30 mouse cellular contexts compared by ENCODE assay signal in the genomic region with DNA sequence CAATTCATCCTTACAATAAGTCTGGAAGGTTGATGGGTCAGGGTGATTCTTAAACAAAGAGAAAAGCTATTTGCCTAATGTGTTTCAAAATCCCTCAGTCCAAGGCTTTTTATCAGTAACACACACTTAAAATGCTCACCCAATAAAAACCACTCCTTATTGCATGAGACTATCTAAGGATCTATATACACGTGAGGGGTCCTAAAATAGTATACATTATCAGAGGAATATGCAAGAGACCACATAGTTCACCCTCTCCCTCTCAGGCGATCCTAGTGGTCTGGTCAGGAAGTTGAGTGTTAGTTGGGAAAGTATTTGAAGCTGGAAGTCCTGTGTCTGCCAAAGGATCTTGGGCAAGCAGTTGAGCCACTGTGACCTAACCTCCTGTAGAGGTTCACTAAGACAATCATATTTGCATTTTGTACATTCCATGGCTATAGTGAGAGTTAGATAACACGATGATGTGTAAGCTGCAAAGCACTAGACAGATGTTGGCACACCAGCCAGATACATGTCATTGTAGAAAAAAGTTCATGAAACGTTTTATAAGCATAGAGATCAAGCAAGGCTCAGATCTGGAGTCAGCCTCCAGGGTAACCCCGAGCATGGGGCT. TPM values are rescaled to one million over a fixed set of nuclear protein-coding genes. Genes with fewer than 3 reads are reported as not detected.
A peak's percentile ranks its signal among the peaks of the same experiment; 100 is the strongest.
DNase-seq lines count a peak whose midpoint lies in the region; ATAC-seq and TF ChIP-seq lines count a peak whose summit lies in the region.
"Had no signal": no experiment of that assay in that cellular context is flagged by ENCODE, and none has a peak within 500 bp of the region (broad histone marks: within the 10 kb centered on the region; RNA-seq: fewer than 3 reads in every experiment).

No protein-coding gene starts in this region.

- peak overlapping the region; percentile 45 for H3K4me2 ChIP-seq in liver, embryonic 16.5 days (ENCODE audit: low read depth, low read length)
- no peak overlapping the region for H3K4me2 ChIP-seq in heart, embryonic 12.5 days
- H3K4me2 ChIP-seq: forebrain, embryonic 13.5 days; heart, embryonic 15.5 days; kidney, embryonic 15.5 days; lung, embryonic 15.5 days; neural tube, embryonic 12.5 days had no signal

- no peak for TF ChIP-seq RAD21 in MEL (IDR thresholded peaks at IDR 0.05; ENCODE audit: low read depth, low read length)

- no peak for TF ChIP-seq CTCF in MEL (IDR thresholded peaks at IDR 0.05 in 2 of 3, conservative IDR thresholded peaks at IDR 0.05 in 1 of 3; ENCODE audit: control insufficient read depth in 1 of 3, insufficient read depth in 1 of 3, low read depth in 2 of 3, low read length in 3 of 3, poor library complexity in 1 of 3, severe bottlenecking in 1 of 3)

- peak in 1 of 2 experiments; percentile 44; a peak in 2 of 4 replicates for TF ChIP-seq EP300 in MEL (IDR thresholded peaks at IDR 0.05; ENCODE audit: low read depth in 1 of 2, low read length in 2 of 2)

- H3K27ac ChIP-seq in MEL (ENCODE audit: control insufficient read depth, low read depth, low read length): peak overlapping the region; percentile 71
- H3K27ac ChIP-seq in liver, embryonic 16.5 days (ENCODE audit: low read length): peak overlapping the region; percentile 95
- no peak overlapping the region for H3K27ac ChIP-seq in heart, embryonic 12.5 days (ENCODE audit: poor library complexity, severe bottlenecking)
- H3K27ac ChIP-seq: forebrain, embryonic 13.5 days; heart, adult 2 months; heart, embryonic 15.5 days; kidney, embryonic 15.5 days; layer of hippocampus, adult 2 months; lung, embryonic 15.5 days; macrophage; midbrain, embryonic 10.5 days; neural tube, embryonic 12.5 days had no signal

- H3K36me3 ChIP-seq in erythroblast, embryonic 14.5 days (ENCODE audit: control insufficient read depth): peaks cover 23% of the 10 kb centered on the region
- peaks cover 0 to 43% of the 10 kb centered on the region in 2 experiments; a peak in 2 of 4 replicates for H3K36me3 ChIP-seq in MEL (ENCODE audit: control insufficient read depth in 1 of 2, insufficient read depth in 2 of 2, low read length in 2 of 2)
- H3K36me3 ChIP-seq in liver, embryonic 16.5 days (ENCODE audit: control insufficient read depth, insufficient read depth): no peaks in the 10 kb centered on the region
- no peaks in the 10 kb centered on the region for H3K36me3 ChIP-seq in heart, embryonic 12.5 days
- H3K36me3 ChIP-seq: heart, embryonic 15.5 days; kidney, embryonic 15.5 days; lung, embryonic 15.5 days; midbrain, embryonic 10.5 days; neural tube, embryonic 12.5 days had no signal

- peaks cover 72% of the 10 kb centered on the region for H3K4me1 ChIP-seq in erythroblast, embryonic 14.5 days (ENCODE audit: control insufficient read depth)
- peaks cover 16 to 43% of the 10 kb centered on the region in 2 experiments for H3K4me1 ChIP-seq in MEL (ENCODE audit: control insufficient read depth in 1 of 2, insufficient read depth in 2 of 2, low read length in 2 of 2)
- H3K4me1 ChIP-seq in liver, embryonic 16.5 days (ENCODE audit: control insufficient read depth, low read depth, low read length): peaks cover 44% of the 10 kb centered on the region
- H3K4me1 ChIP-seq in heart, embryonic 12.5 days (replicated peaks): peaks cover 16% of the 10 kb centered on the region

- H3K27me3 ChIP-seq in erythroblast, embryonic 14.5 days (ENCODE audit: control insufficient read depth): no peaks in the 10 kb centered on the region
- no peaks in the 10 kb centered on the region for H3K27me3 ChIP-seq in MEL (ENCODE audit: control insufficient read depth in 1 of 2, insufficient read depth in 2 of 2, low read length in 2 of 2)
- no peaks in the 10 kb centered on the region for H3K27me3 ChIP-seq in liver, embryonic 16.5 days (ENCODE audit: control insufficient read depth, insufficient read depth, low read depth, low read length)
- no peaks in the 10 kb centered on the region; the same call in 1 of the 2 replicates for H3K27me3 ChIP-seq in heart, embryonic 12.5 days (replicated peaks)
- H3K27me3 ChIP-seq: heart, embryonic 15.5 days; kidney, embryonic 15.5 days; lung, embryonic 15.5 days; neural tube, embryonic 12.5 days had no signal

- no peak for TF ChIP-seq POLR2A in MEL (IDR thresholded peaks at IDR 0.05; ENCODE audit: control insufficient read depth in 1 of 2, insufficient read depth in 1 of 2, low read depth in 1 of 2, low read length in 2 of 2, poor library complexity in 1 of 2)

- WGBS in liver, embryonic 16.5 days (ENCODE audit: insufficient replicate concordance): 26% methylated on average over 5 of the region's 5 CpGs
- WGBS in heart, embryonic 12.5 days: 51% methylated on average over 5 of the region's 5 CpGs

- DNase-seq in MEL (ENCODE audit: low read depth, low spot score): peak; percentile 50
- DNase-seq in embryo, embryonic 9.5 days (ENCODE audit: extremely low spot score): no peak
- DNase-seq in heart, adult 8-10 months (ENCODE audit: low spot score): no peak
- DNase-seq: adrenal gland, adult 2 months; adrenal gland, postnatal 36 days; cerebellum, adult 8-10 months; gastrocnemius, postnatal 36 days; heart, adult 2 months; kidney, adult 18-20 months; kidney, postnatal 25 days; left cerebral cortex, postnatal 4 days; right cerebral cortex, adult 18-20 months; spleen, adult 18-20 months; thymus, postnatal 14 days had no signal

- ATAC-seq in erythroblast, adult 5-6 weeks (replicated peaks; ENCODE audit: low FRiP score, poor library complexity, severe bottlenecking): no peak
- peak; percentile 34 for ATAC-seq in granulocyte monocyte progenitor cell, adult 5-6 weeks (replicated peaks; ENCODE audit: poor library complexity, severe bottlenecking)
- no peak for ATAC-seq in liver, embryonic 16.5 days (ENCODE audit: low read depth)
- ATAC-seq in heart, embryonic 12.5 days (ENCODE audit: insufficient number of reproducible peaks, low FRiP score): no peak
- ATAC-seq: forebrain, embryonic 13.5 days; hindbrain, embryonic 16.5 days; midbrain, embryonic 16.5 days had no signal

- peaks cover 23% of the 10 kb centered on the region for H3K79me2 ChIP-seq in MEL (ENCODE audit: control insufficient read depth, insufficient read depth, low read length, poor library complexity)

- H3K4me3 ChIP-seq in erythroblast, embryonic 14.5 days (replicated peaks): peak overlapping the region; percentile 39
- H3K4me3 ChIP-seq in MEL (ENCODE audit: control insufficient read depth in 1 of 2, insufficient read depth in 1 of 2, low read depth in 2 of 2, low read length in 2 of 2): 0 out of 4 replicates have a peak overlapping the region, but pooled peaks of 1 of the 2 experiments have one; percentile 11
- H3K4me3 ChIP-seq in liver, embryonic 16.5 days (ENCODE audit: low read depth, low read length): no peak overlapping the region
- no peak overlapping the region for H3K4me3 ChIP-seq in heart, embryonic 12.5 days
- H3K4me3 ChIP-seq: forebrain, embryonic 13.5 days; heart, adult 2 months; heart, embryonic 15.5 days; kidney, embryonic 15.5 days; layer of hippocampus, adult 2 months; lung, embryonic 15.5 days; midbrain, embryonic 10.5 days; myocyte; neural tube, embryonic 12.5 days had no signal

- no peaks in the 10 kb centered on the region for H3K9me3 ChIP-seq in erythroblast, embryonic 14.5 days (ENCODE audit: control insufficient read depth, low read length)
- no peaks in the 10 kb centered on the region for H3K9me3 ChIP-seq in MEL (replicated peaks; ENCODE audit: insufficient read depth, low read length)
- no peaks in the 10 kb centered on the region for H3K9me3 ChIP-seq in liver, embryonic 16.5 days (replicated peaks; ENCODE audit: control insufficient read depth, low read length)
- H3K9me3 ChIP-seq in heart, embryonic 12.5 days (replicated peaks): no peaks in the 10 kb centered on the region
- H3K9me3 ChIP-seq: forebrain, embryonic 13.5 days; heart, embryonic 15.5 days; kidney, embryonic 15.5 days; lung, embryonic 15.5 days; midbrain, embryonic 10.5 days; neural tube, embryonic 12.5 days had no signal

- H3K9ac ChIP-seq in MEL (ENCODE audit: control insufficient read depth, low read depth, low read length, poor library complexity, severe bottlenecking): peak overlapping the region; percentile 21; the same call in 1 of the 2 replicates
- H3K9ac ChIP-seq in liver, embryonic 16.5 days (ENCODE audit: low read depth, low read length): no peak overlapping the region; the same call in 1 of the 2 replicates
- no peak overlapping the region for H3K9ac ChIP-seq in heart, embryonic 12.5 days
- H3K9ac ChIP-seq: forebrain, embryonic 13.5 days; heart, embryonic 15.5 days; kidney, embryonic 15.5 days; lung, embryonic 15.5 days; neural tube, embryonic 12.5 days had no signal

RNA-seq across cellular contexts. Expression of gene Fam117a, which starts 2.3 kb away (rescaled TPM):
- polyA plus RNA-seq in erythroblast, embryonic 14.5 days (2012): 184 and 248 TPM in 2 replicates
- total RNA-seq in erythroblast, adult 5-6 weeks (2015; ENCODE audit: low replicate concordance): 321 and 423 TPM in 2 replicates
- 386 and 450 TPM in 2 replicates for total RNA-seq in erythroblast, adult 5-6 weeks (2017; ENCODE audit: low replicate concordance)
- 37.1 and 49.9 TPM in 2 replicates for total RNA-seq in MEL (2012; rRNA removed)
- 100 to 1,000 TPM in 1 of 2 experiments, not detected in 1; 116 TPM for polyA plus RNA-seq in MEL (2012; ENCODE audit: insufficient read depth in 1 of 2, insufficient read length in 2 of 2, low read depth in 1 of 2, low replicate concordance in 2 of 2, missing spikeins in 1 of 2)
- total RNA-seq in granulocyte monocyte progenitor cell, adult 5-6 weeks (2014; fragmentation: Nextera tagmentation): 127 and 147 TPM in 2 replicates
- total RNA-seq in granulocyte monocyte progenitor cell, adult 5-6 weeks (2017): 90.2 and 90.8 TPM in 2 replicates
- polyA plus RNA-seq in liver, embryonic 16.5 days (2015; fragmentation: Nextera tagmentation; extraction: Ambion mirVana): 73.5 and 81.3 TPM in 2 replicates
- total RNA-seq in heart, adult 8-10 months (2022): 1 to 10 TPM; 5.1 to 6.6 (median 6.0) TPM
- 12.9 and 13.9 TPM in 2 replicates for polyA plus RNA-seq in heart, embryonic 12.5 days (2016; fragmentation: Nextera tagmentation; extraction: Ambion mirVana)

RNA-seq across cellular contexts. Expression of gene Kat7, which starts 24.5 kb away (rescaled TPM):
- polyA plus RNA-seq in erythroblast, embryonic 14.5 days (2012): 1.3 and 1.4 TPM in 2 replicates
- total RNA-seq in erythroblast, adult 5-6 weeks (2015; ENCODE audit: low replicate concordance): 33.8 and 39.3 TPM in 2 replicates
- total RNA-seq in erythroblast, adult 5-6 weeks (2017; ENCODE audit: low replicate concordance): 41.5 and 65.5 TPM in 2 replicates
- 81.4 and 83.1 TPM in 2 replicates for total RNA-seq in MEL (2012; rRNA removed)
- polyA plus RNA-seq in MEL (2012; ENCODE audit: insufficient read depth in 1 of 2, insufficient read length in 2 of 2, low read depth in 1 of 2, low replicate concordance in 2 of 2, missing spikeins in 1 of 2): 100 to 1,000 TPM in 1 of 2 experiments, 10 to 100 TPM in 1; 95.4 to 100 TPM
- 75.0 and 78.0 TPM in 2 replicates for total RNA-seq in granulocyte monocyte progenitor cell, adult 5-6 weeks (2014; fragmentation: Nextera tagmentation)
- total RNA-seq in granulocyte monocyte progenitor cell, adult 5-6 weeks (2017): 71.7 and 77.2 TPM in 2 replicates
- 29.4 and 31.2 TPM in 2 replicates for polyA plus RNA-seq in liver, embryonic 16.5 days (2015; fragmentation: Nextera tagmentation; extraction: Ambion mirVana)
- 10 to 100 TPM; 27.2 to 37.8 (median 32.3) TPM for total RNA-seq in heart, adult 8-10 months (2022)
- 56.0 and 58.3 TPM in 2 replicates for polyA plus RNA-seq in heart, embryonic 12.5 days (2016; fragmentation: Nextera tagmentation; extraction: Ambion mirVana)

RNA-seq across cellular contexts. Expression of gene Slc35b1, which starts 49.9 kb away (rescaled TPM):
- polyA plus RNA-seq in erythroblast, embryonic 14.5 days (2012): 0.78 and 0.98 TPM in 2 replicates
- total RNA-seq in erythroblast, adult 5-6 weeks (2015; ENCODE audit: low replicate concordance): 20.8 and 23.0 TPM in 2 replicates
- 31.4 and 40.6 TPM in 2 replicates for total RNA-seq in erythroblast, adult 5-6 weeks (2017; ENCODE audit: low replicate concordance)
- 51.8 and 59.1 TPM in 2 replicates for total RNA-seq in MEL (2012; rRNA removed)
- polyA plus RNA-seq in MEL (2012; ENCODE audit: insufficient read depth in 1 of 2, insufficient read length in 2 of 2, low read depth in 1 of 2, low replicate concordance in 2 of 2, missing spikeins in 1 of 2): 10 to 100 TPM in 1 of 2 experiments, not detected in 1; 82.4 TPM
- 66.6 and 71.2 TPM in 2 replicates for total RNA-seq in granulocyte monocyte progenitor cell, adult 5-6 weeks (2014; fragmentation: Nextera tagmentation)
- 82.3 and 85.1 TPM in 2 replicates for total RNA-seq in granulocyte monocyte progenitor cell, adult 5-6 weeks (2017)
- polyA plus RNA-seq in liver, embryonic 16.5 days (2015; fragmentation: Nextera tagmentation; extraction: Ambion mirVana): 37.7 and 40.5 TPM in 2 replicates
- total RNA-seq in heart, adult 8-10 months (2022): 10 to 100 TPM; 35.4 to 42.2 (median 36.5) TPM
- polyA plus RNA-seq in heart, embryonic 12.5 days (2016; fragmentation: Nextera tagmentation; extraction: Ambion mirVana): 86.0 and 86.5 TPM in 2 replicates
